Mouse (Mus musculus): Measurements from ENCODE around the gene Tmem19. TPM values are rescaled to one million over a fixed set of nuclear protein-coding genes. Genes with fewer than 3 reads are reported as not detected.

The Tmem19 gene
- 10 to 100 TPM; 40.3 to 48.9 (median 42.9) TPM for total RNA-seq (2022)

DNA sequence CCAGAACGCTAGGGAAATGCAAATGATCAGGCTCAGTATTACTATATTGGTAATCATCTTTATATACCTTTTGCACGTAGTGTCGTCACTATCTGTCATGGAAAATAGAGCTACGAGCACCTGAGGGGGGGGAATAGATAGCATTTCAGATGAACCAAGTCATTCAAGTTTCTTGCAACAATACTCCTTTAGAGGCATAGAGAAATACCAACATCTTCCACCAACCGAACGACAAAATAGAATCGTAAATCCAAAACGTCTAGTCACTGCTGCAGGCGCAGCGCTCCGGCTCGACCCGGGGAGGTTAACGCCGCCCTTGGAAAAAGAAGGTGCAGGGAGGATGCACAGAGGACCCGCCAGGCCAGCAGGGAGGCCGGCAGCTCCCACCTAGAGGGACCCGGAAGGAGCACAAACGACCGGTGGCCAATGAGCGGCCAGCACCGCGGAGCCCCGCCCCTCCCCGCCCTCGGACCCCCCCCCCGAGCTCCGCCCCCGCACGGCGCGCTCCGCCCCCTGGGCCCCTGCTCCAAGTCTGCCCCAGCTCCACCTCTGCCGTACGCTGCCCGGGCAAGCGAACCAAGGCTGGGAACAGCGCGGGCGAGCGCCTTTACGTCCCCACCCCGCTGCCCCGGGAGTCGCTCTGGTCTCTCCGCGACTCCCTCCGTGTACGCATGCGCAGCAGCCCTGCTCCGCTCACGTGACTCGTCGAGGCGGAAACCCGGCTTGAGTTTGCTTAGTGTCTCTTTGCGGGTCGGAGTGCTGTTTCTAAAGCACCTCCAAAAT, at the start of gene Tmem19:
TSS of gene Tmem19 (minus strand) at position 662 of the 783 bp plus-strand sequence.
- peak; percentile 97 for DNase-seq

DNA sequence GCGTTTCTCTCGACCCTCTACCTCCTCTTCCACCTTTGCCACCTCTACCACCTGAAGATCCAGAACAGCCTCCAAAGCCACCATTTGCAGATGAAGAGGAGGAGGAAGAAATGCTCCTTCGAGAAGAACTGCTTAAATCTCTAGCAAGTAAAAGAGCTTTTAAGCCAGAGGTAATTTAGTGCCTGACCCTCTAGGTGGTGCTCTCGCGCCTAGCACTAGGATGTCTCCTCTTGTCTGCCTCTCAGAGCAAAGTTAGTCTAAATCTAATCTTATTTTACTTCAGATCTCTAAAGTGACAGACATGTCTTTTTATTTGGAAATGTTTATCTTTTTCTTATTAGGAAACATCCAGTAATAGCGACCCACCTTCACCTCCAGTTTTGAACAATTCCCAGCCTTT, 44.1 kb upstream of the Tmem19 start:
- no peak for DNase-seq

DNA sequence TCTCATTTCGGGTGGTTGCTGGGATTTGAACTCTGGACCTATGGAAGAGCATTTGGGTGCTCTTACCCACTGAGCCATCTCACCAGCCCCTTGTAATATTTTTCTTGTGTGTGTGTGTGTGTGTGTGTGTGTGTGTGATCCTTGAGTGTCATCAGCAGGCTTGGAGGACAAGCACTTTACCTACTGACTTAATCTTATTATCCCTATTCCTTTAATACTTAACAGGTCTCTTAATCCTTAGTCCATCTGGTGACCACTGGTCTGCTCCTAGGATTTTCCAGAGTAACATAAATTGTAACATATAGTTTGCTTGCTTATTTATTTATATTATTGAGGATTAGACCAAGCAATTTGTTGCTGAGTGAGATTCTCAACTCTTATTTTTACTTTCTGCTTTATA, 29.6 kb upstream of the Tmem19 start:
- DNase-seq: no peak

DNA sequence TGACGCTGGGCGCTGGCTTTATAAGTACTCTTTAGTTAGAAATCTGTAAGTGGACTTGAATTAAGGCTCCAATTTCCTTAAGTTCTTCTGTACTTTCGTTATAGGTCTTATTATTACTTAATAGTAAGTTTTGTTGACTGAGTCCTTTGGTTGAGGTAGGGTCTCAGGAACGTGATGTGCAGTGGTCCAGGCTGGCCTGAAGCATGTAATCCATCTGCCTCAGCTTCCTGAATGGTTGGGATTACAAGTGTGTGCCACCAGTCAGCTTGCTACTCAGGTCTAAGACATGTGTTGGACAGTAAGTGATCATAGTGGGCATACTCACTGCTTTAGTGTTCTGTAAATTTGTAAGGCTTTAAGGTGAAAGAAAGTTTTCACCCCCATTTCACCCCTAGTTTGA, 28.8 kb upstream of the Tmem19 start:
- no peak for DNase-seq

DNA sequence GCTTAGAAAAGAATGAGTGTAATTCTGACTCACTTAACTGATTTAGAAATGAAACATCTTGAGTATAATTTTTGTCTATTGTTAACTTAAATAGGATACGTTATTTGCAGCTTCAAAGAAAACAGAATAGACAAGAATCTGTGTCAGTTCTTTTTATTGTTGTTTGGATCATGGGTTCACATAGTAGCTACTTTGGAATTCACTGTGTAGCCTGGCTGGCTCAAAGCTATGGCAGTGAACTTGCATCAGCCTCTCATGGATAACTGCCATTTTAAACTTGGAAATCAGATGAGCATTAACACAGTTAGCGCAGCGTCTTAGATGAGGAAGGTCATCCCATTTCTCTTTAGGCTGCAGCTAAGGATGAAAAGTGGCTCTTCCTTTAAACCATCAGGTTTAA, 25.6 kb upstream of the Tmem19 start:
- no peak for DNase-seq

DNA sequence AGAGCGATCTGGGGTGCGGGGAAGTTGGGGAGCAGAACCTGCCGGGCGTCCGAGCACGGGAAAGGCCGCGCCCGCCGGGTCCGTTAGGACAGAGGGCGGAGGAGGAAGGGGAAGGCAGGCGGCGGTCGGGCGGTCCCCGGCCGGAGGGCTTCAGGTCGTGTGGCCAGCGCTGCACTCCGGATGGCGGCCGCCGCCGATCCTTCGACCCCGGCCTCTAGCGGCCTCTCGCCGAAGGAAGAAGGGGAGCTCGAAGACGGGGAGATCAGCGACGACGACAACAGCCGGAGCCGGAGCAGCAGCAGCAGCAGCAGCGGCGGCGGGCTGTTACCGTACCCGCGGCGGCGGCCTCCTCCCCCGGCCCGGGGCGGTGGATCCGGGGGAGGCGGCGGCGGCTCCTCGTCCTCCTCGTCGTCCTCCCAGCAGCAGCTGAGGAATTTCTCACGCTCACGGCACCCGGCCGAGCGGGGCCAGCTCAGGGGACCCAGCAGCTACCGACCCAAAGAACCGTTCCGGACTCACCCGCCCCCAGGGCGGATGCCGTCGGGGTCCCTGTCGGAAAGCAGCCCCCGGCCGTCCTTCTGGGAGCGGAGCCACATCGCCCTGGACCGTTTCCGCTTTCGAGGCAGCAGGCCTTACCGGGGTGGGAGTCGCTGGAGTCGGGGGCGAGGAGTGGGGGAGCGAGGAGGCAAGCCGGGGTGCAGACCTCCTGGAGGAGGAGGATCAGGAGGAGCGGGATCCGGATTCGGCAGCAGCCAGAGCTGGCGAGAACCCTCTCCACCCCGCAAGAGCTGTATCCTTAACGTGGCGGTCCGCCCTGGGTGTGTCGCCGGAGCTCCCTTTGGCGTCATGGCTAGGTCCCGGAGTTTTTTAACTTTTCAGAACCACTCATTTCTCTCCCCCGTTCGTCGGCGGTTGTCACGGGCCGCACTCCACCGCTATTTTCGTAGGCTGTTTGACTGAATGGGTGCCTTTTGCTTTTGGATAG, 23.0 kb upstream of the Tmem19 start:
- peak; percentile 39 for DNase-seq

DNA sequence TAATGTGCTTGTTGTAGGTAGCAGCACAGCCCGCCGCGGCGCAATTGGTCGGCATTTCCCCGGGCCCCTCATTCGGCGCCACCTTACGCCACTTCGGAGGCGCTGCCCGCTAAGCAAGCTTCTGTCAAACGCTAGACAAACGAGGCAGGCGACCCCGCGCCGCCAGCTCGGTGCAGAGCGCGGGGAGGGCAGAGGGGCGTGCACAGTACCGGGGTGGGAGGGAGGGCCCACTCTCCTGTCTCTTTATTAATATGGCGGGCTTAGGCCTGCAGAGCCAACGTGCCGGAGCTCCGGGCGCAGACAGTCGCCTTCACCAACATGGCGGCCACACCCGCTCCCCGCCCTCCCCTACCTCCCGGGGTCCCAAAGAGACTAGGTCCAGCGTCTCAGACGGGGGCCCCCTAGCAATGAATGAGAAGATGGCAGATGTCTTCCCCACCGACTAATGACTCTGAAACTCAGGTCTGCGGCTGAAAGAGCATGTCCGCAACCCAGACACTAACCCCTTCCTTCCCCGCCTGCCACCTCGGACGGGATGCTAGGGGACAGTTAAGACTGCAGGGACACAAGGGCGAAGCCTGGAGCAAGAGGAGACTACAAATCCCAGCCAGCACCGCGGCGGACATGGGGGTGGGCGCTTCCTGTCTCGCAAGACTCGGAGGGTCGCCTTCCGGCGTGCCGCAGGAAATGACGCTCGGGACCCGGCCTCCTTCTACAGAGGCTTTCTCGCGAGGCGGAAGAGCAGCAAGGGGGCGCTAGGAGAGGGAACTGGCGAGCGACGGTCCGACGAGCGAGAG, 22.1 kb upstream of the Tmem19 start, which contains the start of the genes Thap2 and Zfc3h1:
TSS of gene Thap2 (minus strand) at position 223 of the 797 bp plus-strand sequence.
TSS of gene Zfc3h1 (plus strand) at position 739 of the 797 bp plus-strand sequence.
- DNase-seq: peak; percentile 98

DNA sequence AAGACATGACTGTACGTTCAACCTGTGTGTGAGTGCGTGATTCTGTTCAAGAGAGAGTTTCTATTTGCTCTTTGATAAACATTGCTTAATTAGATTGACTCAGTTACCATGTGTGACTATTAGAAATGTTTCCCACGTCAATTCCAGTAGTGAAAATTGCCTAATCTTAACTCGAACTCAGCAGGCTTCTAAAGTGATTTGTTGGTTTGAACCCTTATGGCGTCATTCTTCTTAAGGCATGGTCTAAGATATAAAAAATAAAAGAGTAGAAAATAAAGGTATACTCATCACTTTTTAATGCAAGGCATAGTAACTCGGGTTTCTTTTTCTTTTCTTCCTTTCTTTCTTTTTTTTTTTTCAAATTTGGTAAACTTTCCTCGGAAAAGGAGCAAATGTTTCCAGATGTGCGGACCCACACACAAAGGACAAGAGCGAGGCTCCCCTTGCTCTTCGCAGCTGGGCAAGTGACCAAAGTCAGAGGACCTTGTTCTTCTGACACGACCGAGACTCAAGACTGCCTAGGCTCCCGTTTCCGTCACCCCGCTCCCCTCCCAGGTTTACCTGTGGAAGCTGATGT, 21.4 kb upstream of the Tmem19 start:
- DNase-seq: no peak

DNA sequence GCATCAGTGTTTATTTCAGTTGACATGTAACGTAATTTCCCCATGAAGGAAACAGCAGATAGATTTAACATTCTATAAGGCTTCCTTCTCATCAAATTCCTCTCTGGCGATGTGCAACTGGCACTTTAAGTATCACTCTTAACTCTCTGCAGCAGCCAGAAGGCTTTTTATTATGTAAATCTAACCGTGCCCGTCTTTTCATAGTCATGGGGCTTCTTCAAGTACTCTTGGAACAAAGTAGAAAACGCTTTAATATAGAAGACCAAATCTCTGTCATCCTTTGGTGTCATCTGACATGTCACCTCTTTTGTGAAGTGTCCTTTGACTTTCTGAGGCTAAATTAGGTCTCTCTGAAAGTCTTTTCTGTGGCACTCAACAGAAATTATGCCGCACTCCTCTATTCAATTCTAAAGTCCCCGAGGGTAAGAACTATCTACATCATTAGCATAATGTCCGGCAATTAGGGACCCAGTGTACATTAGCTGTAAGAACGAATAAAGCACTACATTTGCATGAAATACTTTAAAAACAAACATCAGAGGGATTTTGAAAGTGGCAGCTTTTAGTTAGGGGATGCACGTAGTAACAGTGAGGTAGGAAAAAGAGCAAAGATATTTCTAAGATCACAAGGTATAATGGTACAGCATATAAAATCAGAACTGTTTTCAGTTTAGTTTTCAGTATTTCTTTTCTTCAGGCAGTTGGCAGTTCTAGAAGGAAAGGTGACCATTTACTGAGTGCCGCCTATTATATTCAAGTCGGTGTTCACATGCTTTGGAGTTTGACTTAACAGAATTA, 20.7 kb upstream of the Tmem19 start:
- no peak for DNase-seq

DNA sequence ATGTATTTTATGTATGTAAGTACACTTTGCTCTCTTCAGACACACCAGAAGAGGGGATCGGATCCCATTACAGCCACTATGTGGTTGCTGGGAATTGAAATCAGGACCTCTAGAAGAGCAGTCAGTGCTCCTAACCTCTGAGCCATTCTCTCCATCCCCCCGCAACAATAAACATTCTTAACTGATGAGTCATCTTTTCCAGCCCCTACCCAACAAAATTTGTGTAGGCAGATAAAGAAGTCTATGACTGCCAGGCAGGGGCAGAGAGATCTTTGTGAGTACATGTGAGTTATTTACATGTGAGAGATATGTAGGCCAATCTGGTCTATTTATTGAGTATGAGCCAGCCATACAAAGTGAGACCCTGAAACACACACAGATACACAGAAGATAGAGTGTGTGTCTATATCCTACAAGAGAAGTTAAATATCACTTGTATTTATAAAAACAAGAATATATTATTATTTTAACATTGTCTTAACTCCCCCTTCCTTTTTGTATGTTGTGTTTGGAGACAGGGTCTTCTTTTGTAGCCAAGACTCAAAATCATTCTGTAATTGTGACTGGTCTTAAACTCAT, 19.3 kb upstream of the Tmem19 start:
- DNase-seq: no peak

DNA sequence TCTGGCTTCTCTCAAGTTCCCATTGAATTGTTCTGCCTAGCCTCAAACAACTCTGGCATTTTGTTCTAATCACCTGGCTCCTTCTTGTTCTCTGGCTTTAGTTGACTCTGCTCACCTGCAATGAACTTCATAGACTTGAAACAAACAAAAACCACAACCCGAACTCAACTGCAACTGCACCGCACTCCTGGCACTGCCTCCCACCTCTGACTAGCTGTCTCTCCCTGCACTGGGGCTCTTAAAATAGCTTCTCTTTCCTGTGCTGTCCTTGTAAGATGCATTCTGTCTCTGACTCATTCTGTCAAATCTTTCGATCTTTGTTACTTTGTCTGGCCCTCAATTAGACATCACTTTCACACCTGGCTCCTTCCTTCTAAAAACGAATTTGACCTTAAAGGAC, 850 bp upstream of the Tmem19 start:
- no peak for DNase-seq

DNA sequence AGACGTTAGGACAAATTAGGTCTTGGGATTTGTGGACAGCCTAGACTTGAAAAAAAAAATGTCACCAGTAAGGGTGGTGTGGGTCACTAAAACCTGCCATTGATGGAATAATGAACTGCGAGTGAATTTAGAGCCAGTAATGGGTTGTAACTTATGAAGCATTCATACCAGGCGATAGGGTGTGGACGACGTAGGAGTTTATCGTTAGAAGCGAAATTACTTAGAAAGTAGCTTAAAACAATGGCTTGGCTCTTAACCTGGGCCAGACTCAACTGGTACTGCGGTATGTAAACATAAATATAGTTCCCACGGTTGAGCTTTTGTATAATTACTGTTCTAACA, 293 bp upstream of the Tmem19 start:
- no peak for DNase-seq

DNA sequence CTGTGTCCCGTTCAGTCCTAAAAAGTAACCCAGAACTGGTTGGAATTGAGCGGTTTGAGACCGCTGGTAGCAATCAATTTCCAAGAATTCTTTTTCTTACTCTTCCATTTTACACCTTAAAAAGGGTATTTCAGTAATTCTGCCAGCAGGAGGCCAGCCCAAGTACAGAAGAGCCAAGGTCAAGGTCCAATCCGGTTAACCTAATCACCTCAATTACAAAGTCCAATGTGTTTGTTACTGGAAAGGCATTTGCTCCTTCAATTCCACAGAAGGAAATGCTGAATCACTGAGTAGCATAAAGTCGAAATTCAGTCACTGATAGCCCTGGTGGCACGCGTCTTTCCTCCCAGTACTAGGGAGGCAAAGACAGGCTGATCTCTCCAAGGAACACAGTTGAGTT, 3.2 kb downstream of the Tmem19 start:
- DNase-seq: no peak

DNA sequence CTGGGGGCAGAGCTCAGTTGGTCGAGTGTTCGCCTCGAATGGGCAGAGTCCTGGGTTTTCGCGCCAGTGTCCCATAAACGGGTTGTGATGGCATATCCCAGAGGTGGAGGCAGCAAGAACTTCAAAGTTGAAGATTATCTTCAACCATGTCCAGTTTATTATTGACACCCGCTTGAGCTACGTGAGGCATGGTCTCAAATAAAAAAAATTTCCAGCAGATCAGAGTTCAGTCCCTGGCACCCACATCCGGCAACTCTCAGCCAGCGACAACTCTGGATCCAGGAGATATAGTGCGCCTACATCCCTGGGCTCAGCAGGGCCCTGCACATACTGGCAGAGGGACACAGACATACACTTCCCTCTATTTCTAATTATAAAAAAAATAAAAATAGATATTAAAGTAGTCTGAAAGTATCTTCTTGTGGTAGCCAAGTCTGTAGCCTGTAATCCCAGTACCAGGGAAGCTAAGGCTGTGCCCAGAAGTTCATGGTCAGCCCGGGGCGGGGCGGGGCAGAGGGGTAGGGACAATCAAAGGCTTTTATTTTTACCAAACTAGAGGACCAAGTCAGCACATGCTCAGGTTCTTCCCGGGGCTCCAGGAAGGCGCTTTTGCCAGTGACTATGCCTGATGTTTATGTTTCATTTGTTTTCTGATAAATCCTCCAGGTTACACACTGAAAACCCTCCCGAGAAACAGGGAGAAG, 3.9 kb downstream of the Tmem19 start:
- DNase-seq: no peak

DNA sequence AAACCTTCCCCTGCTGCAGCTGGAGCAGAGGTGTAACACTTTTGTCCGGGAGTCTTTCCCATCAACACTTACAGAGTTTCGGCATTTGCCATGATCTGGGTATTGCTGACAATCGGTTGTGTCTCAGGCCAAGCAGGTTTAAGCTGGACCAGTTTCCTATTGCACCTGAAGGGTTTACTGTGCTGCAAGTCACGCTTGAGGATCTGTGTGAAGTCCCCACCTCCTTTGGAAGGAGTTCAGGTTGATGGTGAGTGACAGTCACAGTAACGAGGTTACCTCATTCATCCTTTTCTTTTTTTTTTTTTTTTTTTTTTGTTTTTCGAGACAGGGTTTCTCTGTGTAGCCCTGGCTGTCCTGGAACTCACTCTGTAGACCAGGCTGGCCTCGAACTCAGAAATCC, 6.2 kb downstream of the Tmem19 start:
- no peak for DNase-seq

DNA sequence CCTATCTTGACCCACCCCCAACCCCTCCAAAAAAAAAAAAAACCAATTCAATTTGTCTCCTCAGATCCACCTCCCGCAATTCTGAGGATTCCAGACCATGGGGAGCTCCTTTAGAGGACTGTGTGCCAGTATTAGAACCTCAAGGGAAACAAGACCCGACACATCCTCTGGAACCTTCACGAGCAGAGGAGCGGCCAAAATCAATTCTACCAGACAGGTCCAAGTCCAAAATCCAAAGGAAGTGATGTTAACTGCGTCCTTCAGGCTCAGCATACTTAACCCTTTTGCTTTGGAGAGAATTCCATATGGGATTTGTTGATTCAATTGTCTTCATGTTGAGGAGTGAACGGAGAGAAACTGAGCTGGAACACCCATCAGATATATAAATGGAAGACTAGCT, 7.3 kb downstream of the Tmem19 start:
- DNase-seq: no peak

DNA sequence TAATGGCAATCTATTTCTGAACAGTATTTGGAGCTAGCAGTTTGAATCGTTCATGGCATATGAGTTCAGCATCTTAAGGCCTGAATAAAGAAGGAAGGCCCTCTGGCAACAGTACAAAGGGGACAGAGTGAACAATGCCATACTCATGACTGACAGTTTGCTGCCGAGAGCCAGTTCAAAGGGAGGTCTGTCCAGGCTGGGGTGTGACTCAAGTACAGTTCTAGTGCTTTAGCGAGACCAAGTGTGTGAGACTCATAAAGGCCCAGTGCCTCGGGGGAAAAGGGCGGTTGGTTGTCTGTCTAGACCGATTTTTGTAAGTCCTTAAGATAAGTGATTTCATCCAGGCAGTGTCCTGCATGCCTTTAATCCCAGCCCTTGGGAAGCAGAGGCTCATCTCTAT, 7.7 kb downstream of the Tmem19 start:
- no peak for DNase-seq

DNA sequence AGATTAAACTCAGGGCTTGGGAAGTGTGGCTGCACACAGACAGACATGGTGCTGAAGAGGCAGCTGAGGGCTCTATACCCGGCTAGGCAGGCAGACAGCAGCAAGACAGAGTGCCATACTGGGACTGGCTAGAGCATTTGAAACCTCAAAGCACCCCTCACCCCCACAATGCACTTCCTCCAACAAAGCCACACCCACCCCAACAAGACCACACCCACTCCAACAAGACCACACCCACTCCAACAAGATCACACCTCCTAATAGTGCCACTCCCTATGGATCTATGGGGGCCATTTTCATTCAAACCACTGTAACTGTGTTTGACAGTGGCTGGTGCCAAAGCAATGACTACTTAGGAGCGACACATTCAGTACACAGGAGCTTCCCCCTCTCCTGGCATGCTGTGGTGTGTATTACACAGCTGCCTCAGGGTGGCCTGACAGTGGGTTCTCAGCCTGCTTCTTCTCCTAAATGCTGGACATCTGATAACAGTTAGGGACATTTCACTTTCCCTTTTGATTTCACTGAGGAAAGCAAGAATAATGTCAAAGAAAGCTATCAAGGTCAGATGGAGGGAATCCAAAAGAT, 11.4 kb downstream of the Tmem19 start:
- no peak for DNase-seq

DNA sequence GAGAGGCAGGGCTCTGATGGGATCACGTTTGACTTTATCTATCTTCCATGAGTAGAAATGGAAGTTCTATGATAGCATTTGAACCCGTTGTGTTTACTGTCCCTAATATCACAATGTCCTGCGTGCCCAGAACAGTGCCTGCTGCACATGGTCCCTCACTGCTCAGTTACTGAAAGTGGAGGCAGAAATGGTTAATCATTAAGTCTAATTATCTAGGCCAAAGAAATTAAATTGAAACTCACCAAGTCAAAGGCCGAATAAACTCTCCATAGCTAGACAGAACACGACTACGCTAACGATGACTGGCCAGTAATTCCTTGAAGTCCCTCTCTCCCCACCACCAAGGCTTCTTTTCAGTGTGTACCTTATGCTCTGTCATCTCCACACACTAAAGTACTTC, 12.8 kb downstream of the Tmem19 start:
- no peak for DNase-seq

DNA sequence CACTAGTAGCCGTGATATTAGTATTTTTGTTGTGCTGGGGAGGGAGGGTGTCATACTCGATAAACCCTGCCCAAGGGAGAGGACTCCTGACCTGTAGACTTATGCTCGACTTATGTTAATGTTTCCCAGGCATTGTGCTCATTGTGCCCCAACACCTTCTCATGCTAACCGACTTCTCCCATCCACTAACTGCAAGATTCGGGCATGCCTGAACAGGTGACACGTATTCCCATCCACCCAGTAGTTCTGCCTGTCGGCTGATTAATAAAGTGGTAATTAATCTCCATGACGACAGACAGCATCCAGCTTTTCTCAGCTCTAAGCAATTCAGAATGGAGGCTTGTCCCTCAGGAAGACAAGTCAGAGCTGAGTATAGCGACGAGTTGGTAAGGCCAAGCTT, 13.3 kb downstream of the Tmem19 start:
- no peak for DNase-seq
